Comparison of ENCODE assay signal across 8 mouse cellular contexts in genomic region chr1:157047751-157048200, GRCm38 (mm10).
DNase-seq lines count a peak whose midpoint lies in the region; ATAC-seq lines count a peak whose summit lies in the region.

No protein-coding gene starts in this region.

- peak; percentile 55; the same call in 1 of the 2 replicates for ATAC-seq in kidney, embryonic 16.5 days (ENCODE audit: low FRiP score, low TSS enrichment)
- peak; percentile 34 for ATAC-seq in CD4-positive, CD25-positive, alpha-beta regulatory T cell, adult 4 months
- peak; percentile 64 for ATAC-seq in forebrain, embryonic 11.5 days (replicated peaks; ENCODE audit: low FRiP score)

- peaks cover 20% of the 10 kb centered on the region for H3K4me1 ChIP-seq in kidney, embryonic 16.5 days (ENCODE audit: insufficient read depth, low read length)
- H3K4me1 ChIP-seq in forebrain, embryonic 11.5 days (replicated peaks; ENCODE audit: control insufficient read depth, insufficient read depth, low read length): peaks cover 10% of the 10 kb centered on the region

- 49% methylated on average over 4 of the region's 4 CpGs for WGBS in kidney, embryonic 16.5 days
- whole genome bisulfite sequencing in forebrain, embryonic 11.5 days: 42% methylated on average over 4 of the region's 4 CpGs

- H3K27me3 ChIP-seq in kidney, embryonic 16.5 days (ENCODE audit: insufficient read depth, low read length): no peaks in the 10 kb centered on the region
- no peaks in the 10 kb centered on the region for H3K27me3 ChIP-seq in forebrain, embryonic 11.5 days (ENCODE audit: control insufficient read depth, insufficient read depth, low read length)

- no peaks in the 10 kb centered on the region for H3K36me3 ChIP-seq in kidney, embryonic 16.5 days (ENCODE audit: insufficient read depth, low read length)
- H3K36me3 ChIP-seq in forebrain, embryonic 11.5 days (ENCODE audit: control insufficient read depth, insufficient read depth, low read length): no peaks in the 10 kb centered on the region

- no peak for DNase-seq in kidney, postnatal 36 days
- peak; percentile 74 for DNase-seq in forebrain, embryonic 11.5 days (ENCODE audit: low spot score)
- peak; percentile 72 for DNase-seq in lung, postnatal 14 days
- no peak for DNase-seq in adrenal gland, postnatal 14 days
- no peak for DNase-seq in adipocyte (ENCODE audit: low spot score)
- DNase-seq in right cerebral cortex, postnatal 4 days: no peak

- H3K4me3 ChIP-seq in kidney, embryonic 16.5 days (ENCODE audit: low read length): no peak overlapping the region
- H3K4me3 ChIP-seq in forebrain, embryonic 11.5 days (ENCODE audit: low read depth, low read length): no peak overlapping the region

- H3K9ac ChIP-seq in kidney, embryonic 16.5 days (replicated peaks; ENCODE audit: low read length): no peak overlapping the region
- no peak overlapping the region for H3K9ac ChIP-seq in forebrain, embryonic 11.5 days (ENCODE audit: low read length)

- no peaks in the 10 kb centered on the region for H3K9me3 ChIP-seq in kidney, embryonic 16.5 days (ENCODE audit: low read length)
- no peaks in the 10 kb centered on the region for H3K9me3 ChIP-seq in forebrain, embryonic 11.5 days (ENCODE audit: control insufficient read depth, low read length)

- H3K27ac ChIP-seq in kidney, embryonic 16.5 days (ENCODE audit: low read length): no peak overlapping the region
- peak overlapping the region; percentile 26; the same call in 1 of the 2 replicates for H3K27ac ChIP-seq in forebrain, embryonic 11.5 days (ENCODE audit: low read depth, low read length)

- H3K4me2 ChIP-seq in kidney, embryonic 16.5 days (replicated peaks; ENCODE audit: low read depth, low read length): 0 out of 2 replicates have a peak overlapping the region, but pooled peaks have one; percentile 16
- H3K4me2 ChIP-seq in forebrain, embryonic 11.5 days (ENCODE audit: low read depth, low read length, severe bottlenecking): no peak overlapping the region

Comparison
In these comparisons a context has a peak if more than half of its experiments do, and no peak if none do; other contexts are left out.
1. DNase-seq: peak in forebrain, embryonic 11.5 days (single experiment) and lung, postnatal 14 days (single experiment); none in kidney, postnatal 36 days (0 of 2), adrenal gland, postnatal 14 days (single experiment), adipocyte (single experiment) and right cerebral cortex, postnatal 4 days (single experiment).
2. Peak in every context shown above with its lines, with median percentiles within 50 percentile points of each other: ATAC-seq.